Comparison of ENCODE assay signal across 18 mouse cellular contexts in the genomic region with DNA sequence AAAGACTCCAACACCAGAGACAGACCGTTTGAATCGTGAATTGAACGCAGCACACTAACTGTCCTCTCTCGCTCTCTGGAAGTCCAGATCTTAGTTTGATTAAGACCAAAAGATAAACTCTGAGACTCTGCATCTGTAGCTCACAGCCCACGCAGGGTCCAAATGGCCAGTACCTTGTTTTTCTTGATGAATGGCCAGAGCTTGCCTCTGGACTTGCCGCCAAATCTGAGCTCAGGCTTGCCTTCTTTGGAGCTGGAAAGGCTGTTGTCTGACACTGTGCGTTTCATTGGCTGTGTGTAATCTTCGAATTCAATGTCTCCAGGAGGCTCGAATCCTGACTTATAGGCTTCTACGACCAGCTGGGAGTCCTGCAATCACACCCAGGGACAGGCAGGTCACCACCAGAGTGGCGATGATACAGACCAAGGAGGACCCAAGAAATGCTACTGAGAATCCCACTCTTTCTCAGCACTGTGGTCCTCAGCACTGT.
A peak's percentile ranks its signal among the peaks of the same experiment; 100 is the strongest.
DNase-seq lines count a peak whose midpoint lies in the region; ATAC-seq lines count a peak whose summit lies in the region.
"Had no signal": no experiment of that assay in that cellular context is flagged by ENCODE, and none has a peak within 500 bp of the region (broad histone marks: within the 10 kb centered on the region; RNA-seq: fewer than 3 reads in every experiment).

No protein-coding gene starts in this region.

- DNase-seq in heart, adult 11 months: peak; percentile 92
- DNase-seq in kidney, adult 11 months: peak; percentile 27
- DNase-seq in kidney, adult 9 months: no peak
- DNase-seq in kidney, postnatal 14 days: peak; percentile 49
- peak; percentile 17 to 51 for DNase-seq in heart, postnatal 14 days
- DNase-seq in spleen, postnatal 4 days (ENCODE audit: low spot score in 2 of 2): no peak
- DNase-seq: adrenal gland, postnatal 10 days; cerebellum, adult 11 months; cerebellum, adult 9-11 months; cerebellum, postnatal 36 days; gastrocnemius, postnatal 10 days had no signal

- H3K9ac ChIP-seq in heart, embryonic 12.5 days: no peak overlapping the region
- H3K9ac ChIP-seq in kidney, embryonic 16.5 days (replicated peaks; ENCODE audit: low read length): no peak overlapping the region
- H3K9ac ChIP-seq: embryonic facial prominence, embryonic 13.5 days; forebrain, embryonic 12.5 days; hindbrain, embryonic 13.5 days had no signal

- no peaks in the 10 kb centered on the region for H3K27me3 ChIP-seq in heart, embryonic 12.5 days (replicated peaks)
- no peaks in the 10 kb centered on the region for H3K27me3 ChIP-seq in kidney, embryonic 16.5 days (ENCODE audit: insufficient read depth, low read length)
- H3K27me3 ChIP-seq: embryonic facial prominence, embryonic 13.5 days; forebrain, embryonic 12.5 days; hindbrain, embryonic 13.5 days had no signal

- intact Hi-C loops in heart, postnatal 14 days (cut with DNase I): no loop called here

- no peaks in the 10 kb centered on the region for H3K4me1 ChIP-seq in heart, embryonic 12.5 days (replicated peaks)
- H3K4me1 ChIP-seq in kidney, embryonic 16.5 days (ENCODE audit: insufficient read depth, low read length): no peaks in the 10 kb centered on the region
- H3K4me1 ChIP-seq: embryonic facial prominence, embryonic 13.5 days; forebrain, embryonic 12.5 days had no signal

- ATAC-seq in heart, embryonic 12.5 days (ENCODE audit: insufficient number of reproducible peaks, low FRiP score): no peak
- ATAC-seq in kidney, embryonic 16.5 days (ENCODE audit: low FRiP score, low TSS enrichment): no peak
- ATAC-seq: forebrain, embryonic 16.5 days; hindbrain, postnatal 0 days had no signal

- H3K36me3 ChIP-seq in heart, embryonic 12.5 days: peaks cover 88% of the 10 kb centered on the region
- H3K36me3 ChIP-seq in kidney, embryonic 16.5 days (ENCODE audit: insufficient read depth, low read length): peaks cover 42% of the 10 kb centered on the region

- 84% methylated on average over 11 of the region's 11 CpGs for WGBS in heart, embryonic 12.5 days
- WGBS in kidney, embryonic 16.5 days: 80% methylated on average over 11 of the region's 11 CpGs

- H3K4me3 ChIP-seq in heart, embryonic 12.5 days: no peak overlapping the region
- no peak overlapping the region for H3K4me3 ChIP-seq in kidney, embryonic 16.5 days (ENCODE audit: low read length)
- H3K4me3 ChIP-seq: embryonic facial prominence, embryonic 13.5 days; forebrain, embryonic 12.5 days; hindbrain, embryonic 13.5 days had no signal

- H3K27ac ChIP-seq in heart, embryonic 12.5 days (ENCODE audit: poor library complexity, severe bottlenecking): no peak overlapping the region
- H3K27ac ChIP-seq in kidney, embryonic 16.5 days (ENCODE audit: low read length): no peak overlapping the region
- H3K27ac ChIP-seq: embryonic facial prominence, embryonic 13.5 days; forebrain, embryonic 12.5 days; hindbrain, embryonic 13.5 days; hindbrain, postnatal 0 days had no signal

- no peak overlapping the region for H3K4me2 ChIP-seq in heart, embryonic 12.5 days
- H3K4me2 ChIP-seq in kidney, embryonic 16.5 days (replicated peaks; ENCODE audit: low read depth, low read length): no peak overlapping the region
- H3K4me2 ChIP-seq: embryonic facial prominence, embryonic 13.5 days; forebrain, embryonic 12.5 days; hindbrain, embryonic 13.5 days had no signal

- H3K9me3 ChIP-seq in heart, embryonic 12.5 days (replicated peaks): peaks cover 4% of the 10 kb centered on the region; the same call in 1 of the 2 replicates
- peaks cover 5% of the 10 kb centered on the region for H3K9me3 ChIP-seq in kidney, embryonic 16.5 days (ENCODE audit: low read length)
- H3K9me3 ChIP-seq: forebrain, embryonic 12.5 days; hindbrain, embryonic 13.5 days had no signal

Comparison
In these comparisons a context has a peak if more than half of its experiments do, and no peak if none do; other contexts are left out.
1. DNase-seq: peak in heart, adult 11 months (single experiment), kidney, adult 11 months (single experiment), kidney, postnatal 14 days (single experiment) and heart, postnatal 14 days (2 of 2); none in kidney, adult 9 months (single experiment) and spleen, postnatal 4 days (0 of 2).